Mouse (Mus musculus): ENCODE results near the gene Col5a3. TPM values are rescaled to one million over a fixed set of nuclear protein-coding genes. Genes with fewer than 3 reads are reported as not detected.

The Col5a3 gene
- polyA plus RNA-seq, 1 experiment = 70.3 TPM

DNA sequence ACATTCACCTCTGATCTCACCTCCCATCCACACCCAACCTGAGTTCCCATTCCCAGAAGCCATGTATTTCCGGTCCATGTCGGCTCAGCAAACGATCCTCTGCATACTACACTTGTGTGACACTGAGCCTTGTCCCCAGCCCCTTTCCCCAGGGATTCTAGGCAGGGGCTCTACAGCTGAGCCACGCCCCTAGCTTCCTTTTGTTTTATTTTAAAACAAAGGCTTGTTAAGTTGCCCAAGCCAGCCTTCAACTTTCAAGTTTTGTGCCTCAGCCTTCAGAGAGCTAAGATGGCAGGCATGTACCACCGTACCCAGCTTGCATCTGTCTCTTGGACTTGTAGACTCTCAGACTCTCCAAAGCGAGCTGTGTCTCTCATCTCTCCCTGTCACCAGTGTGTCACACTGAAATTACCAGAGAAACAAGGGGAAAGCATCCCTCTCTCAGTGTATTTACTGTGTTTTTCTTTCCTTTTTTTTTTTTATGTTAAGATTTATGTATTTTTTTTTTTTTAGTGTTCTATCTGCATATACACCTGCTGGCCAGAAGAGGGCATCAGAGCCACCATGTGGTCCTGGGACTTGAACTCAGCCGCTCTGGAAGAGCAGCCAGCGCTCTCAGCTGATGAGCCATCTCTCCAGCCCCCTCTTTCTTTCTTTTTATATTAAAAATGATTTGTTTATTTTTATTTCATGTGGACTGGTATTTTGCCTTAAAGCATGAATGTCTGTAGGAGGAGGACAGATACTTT lies 76.4 kb downstream of the Col5a3 start:
- H3K4me2 ChIP-seq (ENCODE audit: low read depth) = no peak overlapping the region
- peaks cover 20% of the 10 kb centered on the region for H3K27me3 ChIP-seq (ENCODE audit: control insufficient read depth, insufficient read depth, insufficient read length)
- no peak for TF ChIP-seq SRF (IDR thresholded peaks at IDR 0.05; ENCODE audit: control insufficient read depth, insufficient read length, low read depth)
- TF ChIP-seq USF1 (IDR thresholded peaks at IDR 0.05; ENCODE audit: low read depth) = no peak
- TF ChIP-seq TCF12 (IDR thresholded peaks at IDR 0.05; ENCODE audit: insufficient read depth, poor library complexity, severe bottlenecking) = no peak
- TF ChIP-seq POLR2A (IDR thresholded peaks at IDR 0.05; ENCODE audit: insufficient read length, low read depth) = no peak
- TF ChIP-seq TCF3 (IDR thresholded peaks at IDR 0.05; ENCODE audit: insufficient read length, low read depth) = no peak
- no peak for TF ChIP-seq REST (IDR thresholded peaks at IDR 0.05; ENCODE audit: insufficient read depth, insufficient read length)
- H3K4me3 ChIP-seq = no peak overlapping the region
- no peak overlapping the region for H3ac ChIP-seq (ENCODE audit: control insufficient read depth, insufficient read length)
- H3K79me2 ChIP-seq (ENCODE audit: control insufficient read depth, insufficient read depth) = no peaks in the 10 kb centered on the region
- no peaks in the 10 kb centered on the region for H3K36me3 ChIP-seq (ENCODE audit: control insufficient read depth, insufficient read depth)

DNA sequence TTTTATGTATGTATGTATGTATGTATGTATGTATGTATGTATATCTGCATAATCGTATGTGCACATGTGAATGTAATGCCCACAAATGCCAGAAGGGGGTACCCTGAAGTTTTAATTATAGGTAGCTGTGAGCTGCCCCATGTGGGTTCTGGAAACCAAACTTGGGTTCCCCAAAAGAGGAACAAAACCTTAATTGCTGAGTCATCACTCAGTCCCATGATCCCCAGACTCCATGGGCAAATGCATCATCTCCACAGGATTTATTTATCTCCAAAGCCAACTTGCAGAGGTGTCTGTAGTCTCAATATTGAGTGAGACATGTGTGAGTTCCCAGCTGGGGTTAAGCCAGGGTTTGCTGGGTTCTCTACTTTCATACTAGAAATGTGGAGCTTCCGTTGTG lies 77.6 kb downstream of the Col5a3 start:
- H3K79me2 ChIP-seq (ENCODE audit: control insufficient read depth, insufficient read depth) = no peaks in the 10 kb centered on the region

DNA sequence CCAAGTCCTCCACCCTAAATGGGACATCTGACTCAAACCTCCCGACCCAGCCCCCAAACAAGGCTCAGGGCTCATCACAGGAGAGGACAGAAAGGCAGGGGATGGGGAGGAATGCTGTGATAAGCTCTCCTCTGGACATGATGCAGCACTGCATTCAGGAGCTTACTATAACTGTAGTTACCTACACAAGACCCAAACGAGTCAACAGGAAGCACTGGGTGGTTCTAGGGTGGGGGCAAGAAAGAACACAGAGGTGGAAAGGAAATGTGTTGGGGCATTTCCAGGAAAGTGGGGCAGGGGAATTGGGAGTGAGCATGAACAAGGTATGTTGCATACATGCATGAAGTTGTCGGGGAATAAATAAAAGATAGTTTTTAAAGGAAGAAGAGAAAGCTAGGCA lies 80.2 kb downstream of the Col5a3 start:
- Histone ChIP-seq H3ac (ENCODE audit: control insufficient read depth, insufficient read length) (no peak overlapping the region), H3K27me3 (ENCODE audit: control insufficient read depth, insufficient read depth, insufficient read length) (peaks cover 21% of the 10 kb centered on the region), H3K79me2 (ENCODE audit: control insufficient read depth, insufficient read depth) (no peaks in the 10 kb centered on the region), H3K4me3 (no peak overlapping the region), H3K4me2 (ENCODE audit: low read depth) (no peak overlapping the region), H3K36me3 (ENCODE audit: control insufficient read depth, insufficient read depth) (no peaks in the 10 kb centered on the region)
- TF ChIP-seq POLR2A (IDR thresholded peaks at IDR 0.05; ENCODE audit: insufficient read length, low read depth) = no peak
- no peak for TF ChIP-seq REST (IDR thresholded peaks at IDR 0.05; ENCODE audit: insufficient read depth, insufficient read length)
- TF ChIP-seq TCF3 (IDR thresholded peaks at IDR 0.05; ENCODE audit: insufficient read length, low read depth) = no peak
- no peak for TF ChIP-seq MAX (IDR thresholded peaks at IDR 0.05; ENCODE audit: low read depth)
- no peak for TF ChIP-seq USF1 (IDR thresholded peaks at IDR 0.05; ENCODE audit: low read depth)
- TF ChIP-seq TCF12 (IDR thresholded peaks at IDR 0.05; ENCODE audit: insufficient read depth, poor library complexity, severe bottlenecking) = no peak
- TF ChIP-seq E2F4 (IDR thresholded peaks at IDR 0.05; ENCODE audit: insufficient read depth) = no peak
- no peak for TF ChIP-seq CEBPB (IDR thresholded peaks at IDR 0.05; ENCODE audit: insufficient read depth, poor library complexity, severe bottlenecking)
- no peak for TF ChIP-seq SRF (IDR thresholded peaks at IDR 0.05; ENCODE audit: control insufficient read depth, insufficient read length, low read depth)
- TF ChIP-seq MYOD1 (IDR thresholded peaks at IDR 0.05; ENCODE audit: control insufficient read depth in 1 of 3, insufficient read length in 2 of 3, low read depth in 2 of 3) = no peak
- no peak for TF ChIP-seq POLR2AphosphoS2 (IDR thresholded peaks at IDR 0.05; ENCODE audit: insufficient read length, low read depth)

More for the DNA sequence above, 77.6 kb downstream of the Col5a3 start:
- Histone ChIP-seq H3K36me3 (ENCODE audit: control insufficient read depth, insufficient read depth) (no peaks in the 10 kb centered on the region), H3K4me3 (no peak overlapping the region), H3K27me3 (ENCODE audit: control insufficient read depth, insufficient read depth, insufficient read length) (peaks cover 24% of the 10 kb centered on the region), H3K4me2 (ENCODE audit: low read depth) (no peak overlapping the region), H3ac (ENCODE audit: control insufficient read depth, insufficient read length) (no peak overlapping the region)
- TF ChIP-seq TCF3 (IDR thresholded peaks at IDR 0.05; ENCODE audit: insufficient read length, low read depth) = no peak
- no peak for TF ChIP-seq REST (IDR thresholded peaks at IDR 0.05; ENCODE audit: insufficient read depth, insufficient read length)
- no peak for TF ChIP-seq MAX (IDR thresholded peaks at IDR 0.05; ENCODE audit: low read depth)
- TF ChIP-seq POLR2A (IDR thresholded peaks at IDR 0.05; ENCODE audit: insufficient read length, low read depth) = no peak
- no peak for TF ChIP-seq CEBPB (IDR thresholded peaks at IDR 0.05; ENCODE audit: insufficient read depth, poor library complexity, severe bottlenecking)
- TF ChIP-seq E2F4 (IDR thresholded peaks at IDR 0.05; ENCODE audit: insufficient read depth) = no peak
- no peak for TF ChIP-seq POLR2AphosphoS2 (IDR thresholded peaks at IDR 0.05; ENCODE audit: insufficient read length, low read depth)

DNA sequence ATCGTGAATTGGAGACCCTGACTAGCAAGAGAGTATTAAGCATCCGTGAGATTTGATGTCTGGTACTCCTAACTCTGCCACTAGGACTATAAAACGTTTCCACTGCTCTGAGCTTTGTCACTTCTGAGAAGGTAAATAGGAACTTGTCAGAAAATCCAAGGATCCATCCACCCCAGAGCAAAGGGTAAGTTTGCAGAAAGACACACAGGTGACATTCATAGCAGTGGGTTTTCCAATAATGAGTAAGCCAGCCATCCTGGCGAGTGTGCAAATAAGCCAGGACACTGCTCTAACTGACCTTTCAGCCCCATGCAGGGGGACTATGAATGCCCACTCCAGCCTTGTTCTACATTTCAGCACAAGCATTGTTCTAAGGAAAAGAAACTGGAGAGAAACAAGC lies 83.1 kb downstream of the Col5a3 start:
- no peak overlapping the region for H3K4me2 ChIP-seq (ENCODE audit: low read depth)
- peaks cover 34% of the 10 kb centered on the region for H3K27me3 ChIP-seq (ENCODE audit: control insufficient read depth, insufficient read depth, insufficient read length)
- TF ChIP-seq TCF3 (IDR thresholded peaks at IDR 0.05; ENCODE audit: insufficient read length, low read depth) (no peak), MYOD1 (IDR thresholded peaks at IDR 0.05; ENCODE audit: control insufficient read depth in 1 of 3, insufficient read length in 2 of 3, low read depth in 2 of 3) (no peak), USF1 (IDR thresholded peaks at IDR 0.05; ENCODE audit: low read depth) (no peak), POLR2A (IDR thresholded peaks at IDR 0.05; ENCODE audit: insufficient read length, low read depth) (no peak), TCF12 (IDR thresholded peaks at IDR 0.05; ENCODE audit: insufficient read depth, poor library complexity, severe bottlenecking) (no peak), MYOG (IDR thresholded peaks at IDR 0.05; ENCODE audit: control insufficient read depth in 1 of 3, insufficient read depth in 1 of 3, insufficient read length in 2 of 3, low read depth in 2 of 3) (no peak), SRF (IDR thresholded peaks at IDR 0.05; ENCODE audit: control insufficient read depth, insufficient read length, low read depth) (no peak), CEBPB (IDR thresholded peaks at IDR 0.05; ENCODE audit: insufficient read depth, poor library complexity, severe bottlenecking) (no peak), POLR2AphosphoS2 (IDR thresholded peaks at IDR 0.05; ENCODE audit: insufficient read length, low read depth) (no peak), REST (IDR thresholded peaks at IDR 0.05; ENCODE audit: insufficient read depth, insufficient read length) (no peak), MAX (IDR thresholded peaks at IDR 0.05; ENCODE audit: low read depth) (no peak), E2F4 (IDR thresholded peaks at IDR 0.05; ENCODE audit: insufficient read depth) (no peak)
- H3K4me3 ChIP-seq = no peak overlapping the region
- H3K36me3 ChIP-seq (ENCODE audit: control insufficient read depth, insufficient read depth) = no peaks in the 10 kb centered on the region
- no peaks in the 10 kb centered on the region for H3K79me2 ChIP-seq (ENCODE audit: control insufficient read depth, insufficient read depth)
- no peak overlapping the region for H3ac ChIP-seq (ENCODE audit: control insufficient read depth, insufficient read length)

DNA sequence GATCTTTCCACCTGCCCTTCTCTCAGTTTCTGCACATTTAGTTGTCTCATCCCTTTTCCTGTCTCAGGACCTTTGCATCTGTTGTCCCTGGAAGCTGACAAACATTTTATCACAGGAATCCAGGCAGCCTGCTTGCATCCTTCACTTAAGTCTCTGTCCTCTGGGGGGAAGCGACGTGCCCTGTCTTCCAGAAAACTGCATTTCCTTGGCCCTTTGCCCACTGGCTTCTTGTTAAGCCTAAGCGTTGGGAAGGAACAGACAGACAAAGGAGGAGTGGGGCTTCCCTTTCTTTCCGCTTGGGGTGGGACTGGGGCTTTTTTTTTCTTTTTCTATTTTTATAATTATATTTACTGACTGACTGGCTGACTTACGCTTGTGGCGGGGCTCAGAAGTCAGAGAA lies 85.4 kb downstream of the Col5a3 start:
- Histone ChIP-seq H3K27me3 (ENCODE audit: control insufficient read depth, insufficient read depth, insufficient read length) (peaks cover 49% of the 10 kb centered on the region), H3K4me2 (ENCODE audit: low read depth) (no peak overlapping the region), H3K36me3 (ENCODE audit: control insufficient read depth, insufficient read depth) (no peaks in the 10 kb centered on the region), H3K79me2 (ENCODE audit: control insufficient read depth, insufficient read depth) (no peaks in the 10 kb centered on the region), H3K4me3 (no peak overlapping the region), H3ac (ENCODE audit: control insufficient read depth, insufficient read length) (no peak overlapping the region)
- TF ChIP-seq SRF (IDR thresholded peaks at IDR 0.05; ENCODE audit: control insufficient read depth, insufficient read length, low read depth) (no peak), TCF3 (IDR thresholded peaks at IDR 0.05; ENCODE audit: insufficient read length, low read depth) (no peak), MYOG (IDR thresholded peaks at IDR 0.05; ENCODE audit: control insufficient read depth in 1 of 3, insufficient read depth in 1 of 3, insufficient read length in 2 of 3, low read depth in 2 of 3) (no peak), REST (IDR thresholded peaks at IDR 0.05; ENCODE audit: insufficient read depth, insufficient read length) (no peak), USF1 (IDR thresholded peaks at IDR 0.05; ENCODE audit: low read depth) (no peak), POLR2A (IDR thresholded peaks at IDR 0.05; ENCODE audit: insufficient read length, low read depth) (no peak), E2F4 (IDR thresholded peaks at IDR 0.05; ENCODE audit: insufficient read depth) (no peak), TCF12 (IDR thresholded peaks at IDR 0.05; ENCODE audit: insufficient read depth, poor library complexity, severe bottlenecking) (no peak), MAX (IDR thresholded peaks at IDR 0.05; ENCODE audit: low read depth) (no peak), MYOD1 (IDR thresholded peaks at IDR 0.05; ENCODE audit: control insufficient read depth in 1 of 3, insufficient read length in 2 of 3, low read depth in 2 of 3) (no peak), POLR2AphosphoS2 (IDR thresholded peaks at IDR 0.05; ENCODE audit: insufficient read length, low read depth) (no peak)

All from myocyte (in vitro differentiated cells).